Mouse (Mus musculus) hindbrain, embryonic 12.5 days (tissue): ENCODE measurements around the gene Lrrc34. TPM values are rescaled to one million over a fixed set of nuclear protein-coding genes. Genes with fewer than 3 reads are reported as not detected.

ENCODE experiments used
- ATAC-seq: fragments of 200-750 bp; cut with Nextera tagmentation; 2 replicates; pipeline ENCODE4 v1.8.0; 2017; ENCODE audit warnings: moderate TSS enrichment; ENCODE audit not compliant: low FRiP score
- H3K27ac ChIP-seq: fragments of 300-500 bp; sonication (generic); 2 replicates; pipeline ENCODE4 v1.5.1; 2016; ENCODE audit warnings: mild to moderate bottlenecking
- H3K27me3 ChIP-seq: fragments of 300-500 bp; sonication (generic); 2 replicates; pipeline ENCODE4 v1.6.1; 2016; ENCODE audit warnings: mild to moderate bottlenecking
- H3K36me3 ChIP-seq: fragments of 300-500 bp; sonication (generic); 2 replicates; pipeline ENCODE4 v1.6.1; 2016; ENCODE audit warnings: mild to moderate bottlenecking
- H3K4me1 ChIP-seq: fragments of 300-500 bp; sonication (generic); 2 replicates; pipeline ENCODE4 v1.6.1; 2016
- H3K4me2 ChIP-seq: fragments of 300-500 bp; sonication (generic); replicated peaks from 2 replicates; pipeline ENCODE4 v1.6.1; 2016; ENCODE audit warnings: mild to moderate bottlenecking
- H3K4me3 ChIP-seq: fragments of 300-500 bp; sonication (generic); 2 replicates; pipeline ENCODE4 v1.5.1; 2016; ENCODE audit warnings: mild to moderate bottlenecking
- H3K9ac ChIP-seq: fragments of 300-500 bp; sonication (generic); 2 replicates; pipeline ENCODE4 v1.6.1; 2016; ENCODE audit warnings: mild to moderate bottlenecking, moderate library complexity
- H3K9me3 ChIP-seq: fragments of 300-500 bp; sonication (generic); replicated peaks from 2 replicates; pipeline ENCODE4 v1.6.1; 2016; ENCODE audit warnings: mild to moderate bottlenecking
- WGBS: fragments of 180-500 bp; shearing (Covaris S2); methylation state at CpG from one replicate; pipeline ENCODE4 v1.1.7; 2016; 5-methylcytosine and 5-hydroxymethylcytosine counted together
- polyA plus RNA-seq: library from polyadenylated mRNA; unstranded; fragments of >200 nt; fragmentation: Nextera tagmentation; extraction: Ambion mirVana; gene quantifications from 2 replicates; pipeline ENCODE4 v1.2.1, GENCODE M21; 2016

The Lrrc34 gene
- polyA plus RNA-seq, 1 experiment from 2014 or later, result 3.0 TPM

DNA sequence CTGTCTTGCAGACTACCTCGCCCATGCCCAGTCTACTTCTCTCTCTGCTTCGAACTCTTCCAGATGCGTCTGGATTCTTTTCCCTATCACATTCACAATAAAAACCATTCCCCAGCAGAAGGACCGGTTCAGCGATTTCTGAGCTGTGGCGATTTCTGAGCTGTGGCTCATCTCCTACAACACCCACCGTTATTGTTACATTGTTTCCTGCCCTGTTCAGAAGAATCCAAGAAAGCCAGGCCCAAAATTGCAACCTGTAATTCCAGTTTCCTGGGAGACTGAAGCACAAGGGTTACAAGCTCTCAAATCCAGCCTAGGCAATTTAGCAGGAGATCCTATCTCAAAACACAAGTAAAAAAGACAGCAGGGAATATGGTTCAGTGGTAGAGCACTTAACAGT, 50.4 kb downstream of the Lrrc34 start:
- ATAC-seq, result no peak
- no peak overlapping the region for H3K9ac ChIP-seq
- no peaks in the 10 kb centered on the region for H3K9me3 ChIP-seq
- H3K27me3 ChIP-seq, result peaks cover 4% of the 10 kb centered on the region; the same call in 1 of the 2 replicates
- H3K4me3 ChIP-seq, result no peak overlapping the region
- H3K36me3 ChIP-seq, result no peaks in the 10 kb centered on the region
- no peak overlapping the region for H3K27ac ChIP-seq
- H3K4me2 ChIP-seq, result no peak overlapping the region
- H3K4me1 ChIP-seq, result peaks cover 20% of the 10 kb centered on the region
- 86% methylated on average over 7 of the region's 7 CpGs for WGBS

DNA sequence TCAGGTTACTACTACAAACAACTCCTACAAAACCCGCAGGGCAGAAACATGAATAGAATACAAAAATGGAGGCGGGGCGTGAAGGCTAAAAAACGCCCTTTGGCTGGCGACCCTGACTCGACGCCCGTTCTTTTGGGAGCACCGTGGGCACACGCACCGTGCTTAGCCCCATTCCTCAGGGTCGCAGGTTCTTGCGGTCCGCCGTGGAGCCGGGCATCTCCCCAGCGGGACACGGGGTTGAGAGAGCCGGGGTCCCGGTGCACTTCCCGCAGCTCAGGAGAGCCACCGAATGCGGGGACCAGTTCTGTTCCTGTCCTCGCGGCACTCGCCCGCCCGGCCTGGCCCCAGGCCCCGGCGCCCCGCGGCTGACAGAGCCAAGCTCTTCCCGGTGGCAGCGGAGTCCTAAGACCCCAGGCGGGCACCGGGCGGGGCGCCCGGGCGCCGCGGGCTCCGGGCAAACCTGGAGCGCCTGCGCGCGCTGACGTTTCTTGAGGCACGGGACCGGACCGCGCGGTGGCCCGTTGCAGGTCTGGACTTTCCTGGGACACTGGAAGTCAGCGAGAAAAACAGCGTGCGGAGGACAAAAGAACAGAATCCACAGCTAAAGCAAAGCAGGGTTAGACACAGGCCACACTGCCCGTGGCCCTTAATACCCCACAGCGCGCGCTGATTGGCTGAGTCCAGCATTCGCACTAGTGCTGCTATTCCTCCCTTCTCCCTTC, 52.4 kb downstream of the Lrrc34 start:
- peak overlapping the region; percentile 82 for H3K4me3 ChIP-seq
- under 1% methylated on average over 62 of the region's 62 CpGs for WGBS
- peak overlapping the region; percentile 83 for H3K27ac ChIP-seq
- peaks cover 4% of the 10 kb centered on the region; the same call in 1 of the 2 replicates for H3K27me3 ChIP-seq
- H3K9me3 ChIP-seq, result no peaks in the 10 kb centered on the region
- H3K36me3 ChIP-seq, result no peaks in the 10 kb centered on the region
- peak overlapping the region; percentile 87 for H3K9ac ChIP-seq
- H3K4me2 ChIP-seq, result peak overlapping the region; percentile 74
- H3K4me1 ChIP-seq, result peaks cover 16% of the 10 kb centered on the region
- peak; percentile 82 for ATAC-seq

DNA sequence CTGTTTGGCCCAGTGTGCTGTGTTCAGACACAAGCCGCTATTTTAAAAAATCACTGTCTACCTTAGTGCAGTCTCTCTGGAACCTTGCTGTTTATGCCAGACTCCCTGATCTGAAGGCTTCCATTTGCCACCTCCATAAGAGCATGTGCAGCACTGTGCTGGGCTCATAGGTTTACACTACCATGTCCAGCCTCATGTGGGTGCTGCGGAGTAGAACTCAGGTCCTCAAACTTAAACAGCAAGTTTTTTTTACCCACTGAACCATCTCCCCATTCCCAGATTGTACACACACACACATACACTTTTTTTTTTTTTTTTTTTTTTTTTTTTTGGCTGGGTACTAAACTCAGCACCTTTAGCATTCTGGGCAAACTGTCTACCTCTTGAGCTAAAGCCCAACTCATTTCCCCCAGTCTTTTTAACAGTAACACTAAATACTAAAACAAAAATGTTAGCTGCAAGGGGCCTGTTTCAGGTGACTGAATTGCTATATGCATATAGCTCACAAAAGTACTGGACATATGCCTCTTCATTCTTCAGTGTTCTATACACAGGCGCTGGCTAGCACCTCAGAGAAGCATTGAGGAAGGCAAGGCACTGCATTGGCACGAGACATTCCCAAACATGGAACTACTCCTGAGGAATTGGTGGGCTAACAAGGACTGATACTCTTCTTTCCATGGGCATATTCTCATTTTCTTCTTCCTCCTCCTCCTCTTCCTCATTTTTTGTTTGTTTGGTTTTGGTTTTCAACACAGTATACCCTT, 53.8 kb downstream of the Lrrc34 start:
- Histone ChIP-seq H3K9ac (no peak overlapping the region), H3K4me2 (no peak overlapping the region), H3K9me3 (no peaks in the 10 kb centered on the region), H3K27me3 (peaks cover 4% of the 10 kb centered on the region; the same call in 1 of the 2 replicates), H3K4me3 (no peak overlapping the region), H3K4me1 (peaks cover 5% of the 10 kb centered on the region; the same call in 1 of the 2 replicates), H3K36me3 (no peaks in the 10 kb centered on the region), H3K27ac (no peak overlapping the region)
- WGBS, result 80% methylated on average over 4 of the region's 4 CpGs
- ATAC-seq, result no peak

DNA sequence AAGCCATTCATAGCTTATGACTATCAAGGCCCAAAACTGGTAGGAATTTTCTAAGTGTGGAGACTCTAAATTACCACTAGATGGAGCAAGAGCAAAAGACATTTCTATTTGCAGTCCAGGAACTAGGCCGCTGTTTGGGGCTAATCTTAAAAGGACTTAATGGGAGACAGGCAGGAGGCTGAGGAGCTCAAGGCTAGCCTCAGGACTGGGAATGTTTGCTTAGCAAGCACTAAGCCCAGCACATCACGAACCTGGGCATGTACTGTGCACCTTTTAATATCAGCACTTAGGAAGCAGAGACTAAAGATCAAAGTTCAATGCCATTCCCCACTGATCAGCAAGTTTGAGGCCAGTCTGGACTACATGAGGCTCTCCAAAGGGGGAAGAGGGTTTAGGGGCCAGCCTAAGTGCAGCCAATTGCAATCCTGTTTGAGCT, 55.2 kb downstream of the Lrrc34 start:
- 0% methylated on average over 2 of the region's 2 CpGs for WGBS
- Histone ChIP-seq H3K27me3 (no peaks in the 10 kb centered on the region), H3K4me2 (no peak overlapping the region), H3K27ac (no peak overlapping the region), H3K9me3 (no peaks in the 10 kb centered on the region), H3K36me3 (no peaks in the 10 kb centered on the region), H3K4me1 (peaks cover 5% of the 10 kb centered on the region; the same call in 1 of the 2 replicates), H3K9ac (no peak overlapping the region), H3K4me3 (no peak overlapping the region)
- ATAC-seq, result no peak

DNA sequence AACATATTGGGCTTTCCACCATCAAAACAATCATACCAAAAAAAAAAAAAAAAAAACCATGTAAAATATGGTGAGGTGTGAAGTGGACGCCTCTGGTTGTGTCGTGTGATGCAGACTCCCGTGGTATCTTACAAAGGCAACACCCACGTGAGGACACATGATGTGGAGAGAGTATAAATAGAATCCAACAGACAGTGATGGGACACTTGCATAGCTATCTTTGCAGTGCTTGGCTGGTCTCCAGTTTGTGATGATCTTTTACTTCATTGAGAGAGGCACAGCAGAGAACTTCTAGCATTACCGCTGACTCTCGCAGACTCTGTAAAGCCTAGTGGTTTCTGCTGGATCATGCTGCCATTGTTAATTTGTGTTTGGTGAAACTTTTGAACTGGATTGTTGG, 58.8 kb downstream of the Lrrc34 start:
- Histone ChIP-seq H3K27ac (no peak overlapping the region), H3K4me3 (no peak overlapping the region), H3K27me3 (no peaks in the 10 kb centered on the region), H3K9me3 (no peaks in the 10 kb centered on the region), H3K4me2 (no peak overlapping the region), H3K9ac (no peak overlapping the region), H3K36me3 (no peaks in the 10 kb centered on the region), H3K4me1 (no peaks in the 10 kb centered on the region)
- ATAC-seq, result no peak
- WGBS, result 89% methylated on average over 6 of the region's 6 CpGs

Other genes starting within 250 kb of the Lrrc34 start
- 44.4 and 47.0 TPM in 2 replicates for gene Mecom, start 99.9 kb downstream of the Lrrc34 start, polyA plus RNA-seq
- 0.20 TPM in 1 of 2 replicates, not detected in the other for gene Actrt3, start 47.9 kb downstream of the Lrrc34 start, polyA plus RNA-seq
- 33.4 and 41.0 TPM in 2 replicates for gene Mynn, start 45.8 kb downstream of the Lrrc34 start, polyA plus RNA-seq
- not detected in 2 replicates for gene Lrriq4, start 3.4 kb downstream of the Lrrc34 start, polyA plus RNA-seq
- not detected in 2 replicates for gene Lrrc31, start 52.0 kb upstream of the Lrrc34 start, polyA plus RNA-seq
- gene Samd7, start 98.4 kb upstream of the Lrrc34 start, polyA plus RNA-seq, result not detected in 2 replicates
- 93.2 and 101 TPM in 2 replicates for gene Sec62, start 145.0 kb upstream of the Lrrc34 start, polyA plus RNA-seq
- gene Gpr160, start 208.1 kb upstream of the Lrrc34 start, polyA plus RNA-seq, result 1.3 and 2.4 TPM in 2 replicates